Mouse (Mus musculus): Measurements from ENCODE around the gene Myl3. TPM values are rescaled to one million over a fixed set of nuclear protein-coding genes. Genes with fewer than 3 reads are reported as not detected.

Gene Myl3
- total and polyA plus RNA-seq, 3 experiments: not detected

DNA sequence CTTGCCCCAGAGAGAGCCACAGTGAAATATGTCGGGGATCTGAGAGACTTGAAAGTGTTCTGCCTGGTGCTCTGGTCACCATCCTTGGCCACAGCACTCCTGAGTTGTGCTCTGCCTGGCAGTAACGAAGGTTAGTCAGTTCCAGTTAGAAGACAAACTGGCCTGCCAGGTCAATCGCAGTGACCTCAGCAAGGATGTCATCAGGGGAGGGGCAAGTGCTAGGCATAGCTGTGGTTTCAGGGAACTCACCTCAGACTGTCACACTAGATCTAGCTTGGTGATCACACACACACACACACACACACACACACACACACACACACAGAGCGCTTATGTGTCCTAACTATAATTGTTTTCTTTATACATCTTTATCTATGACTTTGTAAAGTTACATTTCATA, 61.6 kb downstream of the Myl3 start:
- DNase-seq (ENCODE audit: low spot score): no peak
- Histone ChIP-seq H3K27me3 (ENCODE audit: insufficient read depth, low read length) (no peaks in the 10 kb centered on the region), H3K36me3 (replicated peaks) (peaks cover 4% of the 10 kb centered on the region), H3K4me3 (ENCODE audit: low read depth, low read length) (no peak overlapping the region), H3K4me1 (ENCODE audit: insufficient read depth, low read depth, low read length) (0 out of 2 replicates have a peak, but pooled peaks cover 3% of the 10 kb centered on the region), H3K9me3 (replicated peaks) (no peaks in the 10 kb centered on the region)
- no peak for TF ChIP-seq POLR2AphosphoS5 (IDR thresholded peaks at IDR 0.05; ENCODE audit: insufficient replicate concordance, low read depth, low read length)
- no peak for TF ChIP-seq TAL1 (conservative IDR thresholded peaks at IDR 0.05; ENCODE audit: low read depth, low read length)
- TF ChIP-seq GATA2 (IDR thresholded peaks at IDR 0.05; ENCODE audit: borderline replicate concordance, low read depth, low read length): no peak
- TF ChIP-seq CTCF (IDR thresholded peaks at IDR 0.05; ENCODE audit: low read depth, low read length): no peak
- TF ChIP-seq GATA1 (IDR thresholded peaks at IDR 0.05; ENCODE audit: borderline replicate concordance, low read length): no peak
- ATAC-seq (ENCODE audit: extremely low read depth, insufficient number of reproducible peaks, low FRiP score, poor library complexity, severe bottlenecking): no peak

GRCm38 (mm10) chr9:110810051-110810450, 68.4 kb downstream of the Myl3 start:
- peaks cover 2% of the 10 kb centered on the region; the same call in 1 of the 2 replicates for H3K27me3 ChIP-seq (ENCODE audit: insufficient read depth, low read length)
- H3K9me3 ChIP-seq (replicated peaks): no peaks in the 10 kb centered on the region
- H3K36me3 ChIP-seq (replicated peaks): no peaks in the 10 kb centered on the region
- ATAC-seq (ENCODE audit: extremely low read depth, insufficient number of reproducible peaks, low FRiP score, poor library complexity, severe bottlenecking) (no peak), DNase-seq (ENCODE audit: low spot score) (no peak)
- peaks cover 4% of the 10 kb centered on the region for H3K4me1 ChIP-seq (ENCODE audit: insufficient read depth, low read depth, low read length)
- H3K4me3 ChIP-seq (ENCODE audit: low read depth, low read length): no peak overlapping the region
- TF ChIP-seq GATA2 (IDR thresholded peaks at IDR 0.05; ENCODE audit: borderline replicate concordance, low read depth, low read length) (no peak), POLR2AphosphoS5 (IDR thresholded peaks at IDR 0.05; ENCODE audit: insufficient replicate concordance, low read depth, low read length) (no peak), TAL1 (conservative IDR thresholded peaks at IDR 0.05; ENCODE audit: low read depth, low read length) (no peak), GATA1 (IDR thresholded peaks at IDR 0.05; ENCODE audit: borderline replicate concordance, low read length) (no peak), CTCF (IDR thresholded peaks at IDR 0.05; ENCODE audit: low read depth, low read length) (no peak)

GRCm38 (mm10) chr9:110813789-110814188, 72.1 kb downstream of the Myl3 start, which contains the start of gene Prss44:
Gene Prss44, plus strand, starts transcription at chr9:110813994.
- DNase-seq (ENCODE audit: low spot score): no peak
- Histone ChIP-seq H3K4me1 (ENCODE audit: insufficient read depth, low read depth, low read length) (peaks cover 4% of the 10 kb centered on the region), H3K27me3 (ENCODE audit: insufficient read depth, low read length) (peaks cover 2% of the 10 kb centered on the region; the same call in 1 of the 2 replicates), H3K36me3 (replicated peaks) (no peaks in the 10 kb centered on the region), H3K9me3 (replicated peaks) (no peaks in the 10 kb centered on the region), H3K4me3 (ENCODE audit: low read depth, low read length) (no peak within 1 kb of the TSS)
- TF ChIP-seq POLR2AphosphoS5 (IDR thresholded peaks at IDR 0.05; ENCODE audit: insufficient replicate concordance, low read depth, low read length) (no peak), GATA1 (IDR thresholded peaks at IDR 0.05; ENCODE audit: borderline replicate concordance, low read length) (no peak), TAL1 (conservative IDR thresholded peaks at IDR 0.05; ENCODE audit: low read depth, low read length) (no peak), CTCF (IDR thresholded peaks at IDR 0.05; ENCODE audit: low read depth, low read length) (no peak), GATA2 (IDR thresholded peaks at IDR 0.05; ENCODE audit: borderline replicate concordance, low read depth, low read length) (no peak)
- no peak for ATAC-seq (ENCODE audit: extremely low read depth, insufficient number of reproducible peaks, low FRiP score, poor library complexity, severe bottlenecking)

Other genes with a start within 250 kb of the Myl3 start
- 220 and 221 TPM in 2 replicates for gene Setd2, start 209.3 kb upstream of the Myl3 start, total RNA-seq (2014; fragmentation: Nextera tagmentation)
- gene Setd2, start 209.3 kb upstream of the Myl3 start, total RNA-seq (2017): 154 and 162 TPM in 2 replicates
- 9.4 and 20.1 TPM in 2 replicates for gene Setd2, start 209.3 kb upstream of the Myl3 start, polyA plus RNA-seq (2012)
- 1.3 TPM in 1 of 2 replicates, not detected in the other for gene Nradd, start 117.4 kb upstream of the Myl3 start, total RNA-seq (2014; fragmentation: Nextera tagmentation)
- gene Nradd, start 117.4 kb upstream of the Myl3 start, total RNA-seq (2017): 5.8 and 7.3 TPM in 2 replicates
- 1.8 and 2.2 TPM in 2 replicates for gene Nradd, start 117.4 kb upstream of the Myl3 start, polyA plus RNA-seq (2012)
- 26.1 and 37.4 TPM in 2 replicates for gene Nbeal2, start 87.7 kb upstream of the Myl3 start, total RNA-seq (2014; fragmentation: Nextera tagmentation)
- 28.1 and 32.5 TPM in 2 replicates for gene Nbeal2, start 87.7 kb upstream of the Myl3 start, total RNA-seq (2017)
- 56.7 and 64.7 TPM in 2 replicates for gene Nbeal2, start 87.7 kb upstream of the Myl3 start, polyA plus RNA-seq (2012)
- 36.2 TPM in 2 replicates for gene Ccdc12, start 85.4 kb upstream of the Myl3 start, total RNA-seq (2014; fragmentation: Nextera tagmentation)
- gene Ccdc12, start 85.4 kb upstream of the Myl3 start, total RNA-seq (2017): 202 and 222 TPM in 2 replicates
- gene Ccdc12, start 85.4 kb upstream of the Myl3 start, polyA plus RNA-seq (2012): 331 and 365 TPM in 2 replicates
- gene Pth1r, start 5.3 kb downstream of the Myl3 start, total RNA-seq (2014; fragmentation: Nextera tagmentation): not detected in 2 replicates
- gene Pth1r, start 5.3 kb downstream of the Myl3 start, total RNA-seq (2017): not detected in 2 replicates
- 0.03 TPM in 1 of 2 replicates, not detected in the other for gene Pth1r, start 5.3 kb downstream of the Myl3 start, polyA plus RNA-seq (2012)
- 0.44 and 2.3 TPM in 2 replicates for gene Prss42, start 56.3 kb downstream of the Myl3 start, total RNA-seq (2014; fragmentation: Nextera tagmentation)
- 0.44 and 0.58 TPM in 2 replicates for gene Prss42, start 56.3 kb downstream of the Myl3 start, total RNA-seq (2017)
- 0.53 and 0.79 TPM in 2 replicates for gene Prss42, start 56.3 kb downstream of the Myl3 start, polyA plus RNA-seq (2012)
- gene Prss44, start 72.1 kb downstream of the Myl3 start, total RNA-seq (2014; fragmentation: Nextera tagmentation): not detected in 2 replicates
- gene Prss44, start 72.1 kb downstream of the Myl3 start, total RNA-seq (2017): 0.12 and 0.27 TPM in 2 replicates
- gene Prss44, start 72.1 kb downstream of the Myl3 start, polyA plus RNA-seq (2012): not detected in 2 replicates
- gene Prss43, start 84.8 kb downstream of the Myl3 start, total RNA-seq (2014; fragmentation: Nextera tagmentation): not detected in 2 replicates
- 0.05 TPM in 1 of 2 replicates, not detected in the other for gene Prss43, start 84.8 kb downstream of the Myl3 start, total RNA-seq (2017)
- not detected in 2 replicates for gene Prss43, start 84.8 kb downstream of the Myl3 start, polyA plus RNA-seq (2012)
- gene Prss45, start 92.7 kb downstream of the Myl3 start, total RNA-seq (2014; fragmentation: Nextera tagmentation): not detected in 2 replicates
- gene Prss45, start 92.7 kb downstream of the Myl3 start, total RNA-seq (2017): 0.11 TPM in 1 of 2 replicates, not detected in the other
- not detected in 2 replicates for gene Prss45, start 92.7 kb downstream of the Myl3 start, polyA plus RNA-seq (2012)
- not detected in 2 replicates for gene Prss46, start 102.6 kb downstream of the Myl3 start, total RNA-seq (2014; fragmentation: Nextera tagmentation)
- not detected in 2 replicates for gene Prss46, start 102.6 kb downstream of the Myl3 start, total RNA-seq (2017)
- not detected in 2 replicates for gene Prss46, start 102.6 kb downstream of the Myl3 start, polyA plus RNA-seq (2012)
- not detected in 2 replicates for gene Prss50, start 116.1 kb downstream of the Myl3 start, total RNA-seq (2014; fragmentation: Nextera tagmentation)
- gene Prss50, start 116.1 kb downstream of the Myl3 start, total RNA-seq (2017): not detected in 2 replicates
- not detected in 2 replicates for gene Prss50, start 116.1 kb downstream of the Myl3 start, polyA plus RNA-seq (2012)
- not detected in 2 replicates for gene Als2cl, start 138.0 kb downstream of the Myl3 start, total RNA-seq (2014; fragmentation: Nextera tagmentation)
- gene Als2cl, start 138.0 kb downstream of the Myl3 start, total RNA-seq (2017): not detected in 2 replicates
- gene Als2cl, start 138.0 kb downstream of the Myl3 start, polyA plus RNA-seq (2012): not detected in 2 replicates
- not detected in 2 replicates for gene Tmie, start 138.3 kb downstream of the Myl3 start, total RNA-seq (2014; fragmentation: Nextera tagmentation)
- 0.11 TPM in 1 of 2 replicates, not detected in the other for gene Tmie, start 138.3 kb downstream of the Myl3 start, total RNA-seq (2017)
- gene Tmie, start 138.3 kb downstream of the Myl3 start, polyA plus RNA-seq (2012): not detected in 2 replicates
- not detected in 2 replicates for gene Fam240a, start 175.0 kb downstream of the Myl3 start, total RNA-seq (2014; fragmentation: Nextera tagmentation)
- gene Fam240a, start 175.0 kb downstream of the Myl3 start, total RNA-seq (2017): not detected in 2 replicates
- not detected in 2 replicates for gene Fam240a, start 175.0 kb downstream of the Myl3 start, polyA plus RNA-seq (2012)
- not detected in 2 replicates for gene Tdgf1, start 204.3 kb downstream of the Myl3 start, total RNA-seq (2014; fragmentation: Nextera tagmentation)
- 0.60 TPM in 1 of 2 replicates, not detected in the other for gene Tdgf1, start 204.3 kb downstream of the Myl3 start, total RNA-seq (2017)
- not detected in 2 replicates for gene Tdgf1, start 204.3 kb downstream of the Myl3 start, polyA plus RNA-seq (2012)
- gene Lrrc2, start 209.7 kb downstream of the Myl3 start, total RNA-seq (2014; fragmentation: Nextera tagmentation): not detected in 2 replicates
- gene Lrrc2, start 209.7 kb downstream of the Myl3 start, total RNA-seq (2017): 0.06 and 0.16 TPM in 2 replicates
- gene Lrrc2, start 209.7 kb downstream of the Myl3 start, polyA plus RNA-seq (2012): not detected in 2 replicates
- gene Rtp3, start 248.7 kb downstream of the Myl3 start, total RNA-seq (2014; fragmentation: Nextera tagmentation): not detected in 2 replicates
- 0.16 TPM in 1 of 2 replicates, not detected in the other for gene Rtp3, start 248.7 kb downstream of the Myl3 start, total RNA-seq (2017)
- not detected in 2 replicates for gene Rtp3, start 248.7 kb downstream of the Myl3 start, polyA plus RNA-seq (2012)

Measured in G1E (cell line).